Mouse (Mus musculus) brain, embryonic 14.5 days (tissue): ENCODE data around the gene Vmn2r37. TPM values are rescaled to one million over a fixed set of nuclear protein-coding genes. Genes with fewer than 3 reads are reported as not detected.
"Not testable (repeated sequence)": the region's sequence is repeated elsewhere in the genome, so short reads cannot be mapped to it uniquely, and the experiment has no call there.

ENCODE experiments used
- DNase-seq: peaks from one replicate; pipeline ENCODE4 v3.0.0-alpha.2; 2011; ENCODE audit warnings: low read depth
- polyA plus RNA-seq: library from polyadenylated mRNA; depleted of rRNA; stranded (reverse); fragments of >200 nt; gene quantifications from 2 replicates; pipeline ENCODE4 v1.2.3, GENCODE M21; 2012; rRNA removed

The Vmn2r37 gene
- polyA plus RNA-seq: not detected in 2 replicates

- not testable (repeated sequence) for DNase-seq
These were observed at the start of gene Vmn2r37 for GRCm38 (mm10) chr7:9223553-9223952. Gene Vmn2r37, minus strand, starts transcription at chr7:9223653.

Other genes with a start within 250 kb of the Vmn2r37 start
- not detected in 2 replicates for gene Vmn2r39, start 192.9 kb downstream of the Vmn2r37 start, polyA plus RNA-seq
- gene Vmn2r38, start 125.8 kb downstream of the Vmn2r37 start, polyA plus RNA-seq: not detected in 2 replicates